23 mouse cellular contexts compared by ENCODE assay signal in the genomic region with DNA sequence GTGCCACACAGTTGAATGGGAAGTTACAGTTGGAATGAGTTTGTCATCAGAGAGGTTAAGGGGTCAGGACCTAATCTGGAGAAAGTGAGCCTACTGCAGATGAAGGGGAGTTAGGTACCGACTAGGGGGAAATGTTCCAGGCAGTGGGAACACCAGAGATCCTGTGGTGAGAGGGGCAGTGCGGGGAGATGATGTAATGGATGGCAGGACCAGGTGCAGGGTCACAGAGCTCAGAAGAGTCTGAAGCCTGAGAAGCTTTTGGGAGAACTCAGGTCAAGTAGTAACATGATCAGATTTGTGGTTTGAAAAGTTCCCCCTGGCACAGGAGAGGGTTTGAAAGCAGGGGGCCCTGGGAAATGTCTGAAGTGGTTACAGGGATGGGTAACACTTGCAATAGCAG. TPM values are rescaled to one million over a fixed set of nuclear protein-coding genes. Genes with fewer than 3 reads are reported as not detected.
DNase-seq lines count a peak whose midpoint lies in the region; ATAC-seq and TF ChIP-seq lines count a peak whose summit lies in the region.
"Had no signal": no experiment of that assay in that cellular context is flagged by ENCODE, and none has a peak within 500 bp of the region (broad histone marks: within the 10 kb centered on the region; RNA-seq: fewer than 3 reads in every experiment).

No protein-coding gene starts in this region.

- H3K79me2 ChIP-seq in C2C12 (ENCODE audit: control insufficient read depth, insufficient read depth) (no peaks in the 10 kb centered on the region), myocyte (ENCODE audit: control insufficient read depth, insufficient read depth) (no peaks in the 10 kb centered on the region)

- TF ChIP-seq CTCF in C2C12 (IDR thresholded peaks at IDR 0.05; ENCODE audit: control insufficient read depth, insufficient read depth, insufficient read length) = no peak

- no peaks in the 10 kb centered on the region for H3K79me3 ChIP-seq in C2C12 (ENCODE audit: low read depth)

- ATAC-seq in heart, embryonic 12.5 days (ENCODE audit: insufficient number of reproducible peaks, low FRiP score) = no peak
- ATAC-seq: forebrain, embryonic 13.5 days; forebrain, embryonic 15.5 days; forebrain, postnatal 0 days had no signal

- 61% methylated on average over 2 of the region's 2 CpGs for WGBS in heart, embryonic 12.5 days

- no peak overlapping the region for H3K27ac ChIP-seq in heart, embryonic 12.5 days (ENCODE audit: poor library complexity, severe bottlenecking)
- H3K27ac ChIP-seq: embryonic facial prominence, embryonic 10.5 days; embryonic facial prominence, embryonic 12.5 days; forebrain, embryonic 10.5 days; forebrain, embryonic 13.5 days; forebrain, embryonic 15.5 days had no signal

- no peak overlapping the region for H3K4me3 ChIP-seq in heart, embryonic 12.5 days
- H3K4me3 ChIP-seq in C2C12 (ENCODE audit: insufficient read depth, poor library complexity, severe bottlenecking) = no peak overlapping the region
- H3K4me3 ChIP-seq in myocyte = no peak overlapping the region
- H3K4me3 ChIP-seq: embryonic facial prominence, embryonic 10.5 days; embryonic facial prominence, embryonic 12.5 days; forebrain, embryonic 10.5 days; forebrain, embryonic 13.5 days; forebrain, embryonic 15.5 days had no signal

- H3ac ChIP-seq in C2C12 (ENCODE audit: control insufficient read depth, insufficient read length, low read depth) (no peak overlapping the region), myocyte (ENCODE audit: control insufficient read depth, insufficient read length) (no peak overlapping the region)

- peaks cover 23% of the 10 kb centered on the region for H3K36me3 ChIP-seq in heart, embryonic 12.5 days
- H3K36me3 ChIP-seq in C2C12 (ENCODE audit: control insufficient read depth, insufficient read depth) (no peaks in the 10 kb centered on the region), myocyte (ENCODE audit: control insufficient read depth, insufficient read depth) (peaks cover 3% of the 10 kb centered on the region)

- no peaks in the 10 kb centered on the region for H3K27me3 ChIP-seq in heart, embryonic 12.5 days (replicated peaks)
- H3K27me3 ChIP-seq in C2C12 (ENCODE audit: control insufficient read depth, insufficient read depth, insufficient read length) = no peaks in the 10 kb centered on the region
- no peaks in the 10 kb centered on the region for H3K27me3 ChIP-seq in myocyte (ENCODE audit: control insufficient read depth, insufficient read depth, insufficient read length)
- H3K27me3 ChIP-seq: embryonic facial prominence, embryonic 12.5 days; forebrain, embryonic 13.5 days; forebrain, embryonic 15.5 days had no signal

- no peak for TF ChIP-seq POLR2A in myocyte (IDR thresholded peaks at IDR 0.05; ENCODE audit: insufficient read length, low read depth)

- peaks cover 29% of the 10 kb centered on the region for H3K4me1 ChIP-seq in heart, embryonic 12.5 days (replicated peaks)

- DNase-seq in gastrocnemius, adult 18-20 months (ENCODE audit: low spot score) = peak; percentile 36
- DNase-seq in gastrocnemius, adult 8-10 months (ENCODE audit: low spot score in 2 of 2) = no peak
- peak; percentile 79 for DNase-seq in heart, adult 11 months
- no peak for DNase-seq in left cerebral cortex, postnatal 10 days (ENCODE audit: extremely low spot score in 1 of 2, low spot score in 2 of 2)
- no peak for DNase-seq in cerebellum, postnatal 10 days
- DNase-seq: adrenal gland, adult 2 months; adrenal gland, postnatal 10 days; adrenal gland, postnatal 25 days; B cell, adult 2 months; cerebellum, adult 11 months; cerebellum, adult 18-20 months; cerebellum, adult 8-10 months; cerebellum, adult 9-11 months; cerebellum, postnatal 25 days; forebrain, postnatal 0 days had no signal

- intact Hi-C loops in left cerebral cortex, postnatal 10 days (cut with DNase I) = no loop called here

- H3K4me2 ChIP-seq in heart, embryonic 12.5 days = no peak overlapping the region
- H3K4me2 ChIP-seq in myocyte (ENCODE audit: low read depth) = peak overlapping the region; percentile 57
- H3K4me2 ChIP-seq: embryonic facial prominence, embryonic 12.5 days; forebrain, embryonic 13.5 days; forebrain, embryonic 15.5 days had no signal

- H3K9ac ChIP-seq in heart, embryonic 12.5 days = no peak overlapping the region
- H3K9ac ChIP-seq: embryonic facial prominence, embryonic 12.5 days; forebrain, embryonic 13.5 days; forebrain, embryonic 15.5 days; forebrain, postnatal 0 days had no signal

- no peaks in the 10 kb centered on the region for H3K9me3 ChIP-seq in heart, embryonic 12.5 days (replicated peaks)
- H3K9me3 ChIP-seq: embryonic facial prominence, embryonic 10.5 days; embryonic facial prominence, embryonic 12.5 days; forebrain, embryonic 10.5 days; forebrain, embryonic 13.5 days; forebrain, embryonic 15.5 days had no signal

TF ChIP-seq in C2C12, 6 proteins besides CTCF, POLR2A, EP300 and RAD21:
- TF ChIP-seq MYOD1 (IDR thresholded peaks at IDR 0.05; ENCODE audit: control insufficient read depth, insufficient read length, low read depth) (peak; percentile 73), FOSL1 (IDR thresholded peaks at IDR 0.05; ENCODE audit: insufficient read depth, low read length, poor library complexity, severe bottlenecking) (no peak)

TF ChIP-seq in myocyte, 11 proteins besides CTCF, POLR2A, EP300 and RAD21:
- no peak for TF ChIP-seq REST (IDR thresholded peaks at IDR 0.05; ENCODE audit: insufficient read depth, insufficient read length)
- peak; percentile 59 to 95 (median 91) for TF ChIP-seq MYOD1 (IDR thresholded peaks at IDR 0.05; ENCODE audit: control insufficient read depth in 1 of 3, insufficient read length in 2 of 3, low read depth in 2 of 3)
- peak; percentile 45; the same call in 1 of the 2 replicates for TF ChIP-seq CEBPB (IDR thresholded peaks at IDR 0.05; ENCODE audit: insufficient read depth, poor library complexity, severe bottlenecking)
- TF ChIP-seq POLR2AphosphoS2 (IDR thresholded peaks at IDR 0.05; ENCODE audit: insufficient read length, low read depth) = no peak
- TF ChIP-seq MYOG (IDR thresholded peaks at IDR 0.05; ENCODE audit: control insufficient read depth in 1 of 3, insufficient read depth in 1 of 3, insufficient read length in 2 of 3, low read depth in 2 of 3) = peak in 1 of 3 experiments; percentile 77
- TF ChIP-seq SRF (IDR thresholded peaks at IDR 0.05; ENCODE audit: control insufficient read depth, insufficient read length, low read depth) = no peak
- TF ChIP-seq MAX (IDR thresholded peaks at IDR 0.05; ENCODE audit: low read depth) = no peak
- peak; percentile 32 for TF ChIP-seq TCF12 (IDR thresholded peaks at IDR 0.05; ENCODE audit: insufficient read depth, poor library complexity, severe bottlenecking)
- no peak for TF ChIP-seq USF1 (IDR thresholded peaks at IDR 0.05; ENCODE audit: low read depth)
- TF ChIP-seq E2F4 (IDR thresholded peaks at IDR 0.05; ENCODE audit: insufficient read depth) = no peak
- peak; percentile 33 for TF ChIP-seq TCF3 (IDR thresholded peaks at IDR 0.05; ENCODE audit: insufficient read length, low read depth)
TF ChIP-seq in myocyte: peak in this region for 5.

RNA-seq across cellular contexts. Expression of a gene that starts 4.0 kb away (rescaled TPM):
- 100 to 1,000 TPM; 233 to 274 TPM for total RNA-seq in gastrocnemius, adult 18-20 months (2021)
- total RNA-seq in gastrocnemius, adult 8-10 months (2022) = 100 to 1,000 TPM; 218 to 307 (median 227) TPM
- polyA plus RNA-seq in heart, embryonic 12.5 days (2016; fragmentation: Nextera tagmentation; extraction: Ambion mirVana) = 228 and 252 TPM in 2 replicates
- polyA plus RNA-seq in C2C12 (2012; fragmentation: generic; extraction: Trizol) (63.1 TPM), myocyte (2012; fragmentation: generic; extraction: Trizol) (413 TPM)
- total RNA-seq in left cerebral cortex, postnatal 10 days (2021) = 100 to 1,000 TPM; 479 to 493 TPM

RNA-seq across cellular contexts. Expression of a gene that starts 43.8 kb away (rescaled TPM):
- total RNA-seq in gastrocnemius, adult 18-20 months (2021) = 100 to 1,000 TPM; 112 to 120 TPM
- 100 to 1,000 TPM in 2 of 4 experiments, 10 to 100 TPM in 2; 67.9 to 107 (median 89.1) TPM for total RNA-seq in gastrocnemius, adult 8-10 months (2022)
- polyA plus RNA-seq in heart, embryonic 12.5 days (2016; fragmentation: Nextera tagmentation; extraction: Ambion mirVana) = 341 and 361 TPM in 2 replicates
- polyA plus RNA-seq in C2C12 (2012; fragmentation: generic; extraction: Trizol) (350 TPM), myocyte (2012; fragmentation: generic; extraction: Trizol) (418 TPM)
- 100 to 1,000 TPM; 372 to 373 TPM for total RNA-seq in left cerebral cortex, postnatal 10 days (2021)

Comparison
In these comparisons a context has a peak if more than half of its experiments do, and no peak if none do; other contexts are left out.
1. DNase-seq: peak in gastrocnemius, adult 18-20 months (single experiment) and heart, adult 11 months (single experiment); none in gastrocnemius, adult 8-10 months (0 of 2), left cerebral cortex, postnatal 10 days (0 of 2) and cerebellum, postnatal 10 days (0 of 2).